Mouse (Mus musculus): ENCODE measurements around the gene C3. TPM values are rescaled to one million over a fixed set of nuclear protein-coding genes. Genes with fewer than 3 reads are reported as not detected.

Gene C3
- polyA plus RNA-seq, 1 experiment from 2014 or later = 0.03 TPM

DNA sequence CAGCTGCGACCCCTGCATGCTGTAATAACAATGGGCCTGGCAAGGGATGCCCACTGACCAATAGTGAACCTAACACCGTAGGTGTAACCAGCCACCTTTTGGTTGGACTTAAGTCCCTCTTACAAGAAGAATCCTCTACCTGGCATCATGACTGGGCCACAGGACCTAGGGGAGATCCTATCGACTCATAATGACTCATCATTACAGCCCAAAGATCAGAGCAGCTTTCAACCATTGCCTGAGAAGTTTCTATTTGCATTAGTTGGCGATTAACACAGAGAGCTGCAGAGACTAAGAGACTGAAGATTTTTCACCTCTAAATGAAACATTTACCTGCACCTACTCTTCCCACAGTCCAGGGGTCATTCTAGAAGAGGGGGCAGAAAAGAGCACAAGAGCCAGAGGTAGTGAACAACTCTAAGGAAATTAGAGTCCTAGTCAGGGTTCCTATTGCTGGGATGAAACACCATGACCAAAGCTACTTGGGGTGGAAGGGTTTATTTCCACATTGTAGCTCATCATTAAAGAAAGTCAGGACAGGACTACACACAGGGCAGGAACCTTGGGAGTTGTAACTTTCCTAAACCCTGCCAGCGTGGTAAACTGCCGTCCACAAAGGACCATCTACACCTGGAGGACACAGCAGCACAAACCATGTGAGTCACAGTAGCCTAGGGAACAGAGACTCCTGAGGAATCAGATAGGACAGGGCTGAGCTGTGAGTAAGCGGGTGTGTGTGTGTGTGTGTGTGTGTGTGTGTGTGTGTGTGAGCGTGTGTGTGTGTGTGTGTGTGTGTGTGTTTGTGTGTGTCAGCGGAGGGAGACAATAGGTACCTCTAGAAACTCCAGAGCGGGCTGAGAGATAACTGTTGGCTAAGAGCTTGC, 25.9 kb downstream of the C3 start:
- no peak for DNase-seq (ENCODE audit: low spot score)
- no peaks in the 10 kb centered on the region for H3K9me3 ChIP-seq (replicated peaks)
- H3K4me3 ChIP-seq = no peak overlapping the region
- 89% methylated on average over 9 of the region's 10 CpGs for WGBS
- H3K27me3 ChIP-seq (ENCODE audit: low read depth, poor library complexity, severe bottlenecking) = no peaks in the 10 kb centered on the region
- H3K27ac ChIP-seq = no peak overlapping the region
- no peaks in the 10 kb centered on the region for H3K4me1 ChIP-seq
- H3K36me3 ChIP-seq = no peaks in the 10 kb centered on the region

DNA sequence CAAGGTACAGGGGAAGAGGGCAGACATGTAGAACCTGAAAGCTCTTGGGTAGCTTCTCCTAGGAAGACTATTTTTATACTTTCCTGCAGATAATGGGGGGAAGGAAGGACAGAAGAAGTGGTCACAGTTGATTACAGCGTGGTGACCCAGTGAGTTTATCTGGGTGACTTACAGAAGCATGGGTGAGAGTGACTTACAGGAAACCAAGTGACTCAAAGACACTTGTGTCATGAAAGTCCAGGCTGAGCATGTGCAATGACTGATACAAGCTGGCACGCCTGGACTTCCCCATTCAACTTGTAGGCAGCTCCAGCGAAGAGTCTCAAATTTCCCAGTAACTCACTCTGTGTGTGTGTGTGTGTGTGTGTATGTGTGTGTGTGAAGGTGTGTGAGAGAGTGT, 29.7 kb downstream of the C3 start:
- no peaks in the 10 kb centered on the region for H3K36me3 ChIP-seq
- WGBS = 81% methylated on average over 3 of the region's 3 CpGs
- peaks cover 4% of the 10 kb centered on the region for H3K4me1 ChIP-seq
- no peak for DNase-seq (ENCODE audit: low spot score)
- no peaks in the 10 kb centered on the region for H3K9me3 ChIP-seq (replicated peaks)
- no peak overlapping the region for H3K4me3 ChIP-seq
- H3K27ac ChIP-seq = no peak overlapping the region
- no peaks in the 10 kb centered on the region for H3K27me3 ChIP-seq (ENCODE audit: low read depth, poor library complexity, severe bottlenecking)

DNA sequence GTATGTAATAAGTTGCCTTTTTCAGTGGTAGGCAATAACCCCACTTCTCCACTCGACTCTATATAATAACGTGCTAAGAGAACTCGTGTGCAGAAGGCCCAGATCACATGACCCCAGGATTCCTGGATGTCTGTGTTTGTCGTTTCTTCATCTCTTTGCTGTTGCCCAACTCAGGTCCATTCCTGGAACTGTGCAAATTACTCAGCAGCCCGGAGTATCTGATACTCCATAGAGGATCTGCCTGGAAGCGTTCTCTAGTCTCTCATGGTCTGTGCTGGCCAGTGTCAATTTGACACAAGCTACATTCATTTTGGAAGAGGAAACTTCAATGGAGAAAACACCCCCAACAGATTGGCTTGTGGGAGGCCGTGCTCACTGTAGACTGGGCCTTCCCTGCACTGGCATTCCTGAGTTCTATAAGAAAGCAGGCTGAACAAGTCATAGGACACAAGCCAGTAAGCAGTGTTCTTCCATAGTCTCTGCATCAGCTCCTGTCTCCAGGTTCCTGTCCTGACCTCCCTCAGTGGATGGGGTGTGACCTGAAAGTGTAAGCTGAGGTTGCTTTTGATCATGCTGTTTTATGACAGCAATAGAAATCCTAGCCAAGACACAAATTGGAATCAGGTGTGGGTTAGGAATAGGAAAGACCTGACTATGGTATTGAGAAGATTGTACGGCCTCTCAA, 32.5 kb downstream of the C3 start:
- Histone ChIP-seq H3K4me3 (no peak overlapping the region), H3K27ac (no peak overlapping the region), H3K9me3 (replicated peaks) (no peaks in the 10 kb centered on the region), H3K27me3 (ENCODE audit: low read depth, poor library complexity, severe bottlenecking) (no peaks in the 10 kb centered on the region), H3K36me3 (no peaks in the 10 kb centered on the region), H3K4me1 (peaks cover 4% of the 10 kb centered on the region)
- 82% methylated on average over 8 of the region's 8 CpGs for WGBS
- DNase-seq (ENCODE audit: low spot score) = no peak

DNA sequence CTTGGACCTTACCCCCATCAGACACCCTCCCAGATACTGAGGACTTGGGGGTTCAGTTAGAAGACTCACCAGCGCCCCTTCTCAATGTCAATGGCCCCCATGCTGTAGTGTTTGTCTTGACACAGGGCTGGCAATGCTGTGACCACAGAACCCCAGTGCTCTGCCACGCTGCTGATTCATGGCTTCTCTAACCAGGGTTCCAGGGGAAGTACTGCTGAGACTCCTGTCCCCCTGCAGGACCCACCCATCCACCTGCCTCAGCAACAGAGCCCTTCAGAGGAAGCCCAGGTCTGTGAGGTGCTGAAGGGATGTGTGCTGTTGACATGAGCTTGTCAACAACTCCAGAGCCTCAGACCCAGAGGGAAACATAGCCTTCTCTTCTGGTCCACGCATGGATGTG, 33.2 kb downstream of the C3 start:
- H3K27me3 ChIP-seq (ENCODE audit: low read depth, poor library complexity, severe bottlenecking) = no peaks in the 10 kb centered on the region
- no peak overlapping the region for H3K27ac ChIP-seq
- no peak overlapping the region for H3K4me3 ChIP-seq
- DNase-seq (ENCODE audit: low spot score) = no peak
- 89% methylated on average over 3 of the region's 3 CpGs for WGBS
- H3K4me1 ChIP-seq = peaks cover 4% of the 10 kb centered on the region
- H3K9me3 ChIP-seq (replicated peaks) = no peaks in the 10 kb centered on the region
- no peaks in the 10 kb centered on the region for H3K36me3 ChIP-seq

DNA sequence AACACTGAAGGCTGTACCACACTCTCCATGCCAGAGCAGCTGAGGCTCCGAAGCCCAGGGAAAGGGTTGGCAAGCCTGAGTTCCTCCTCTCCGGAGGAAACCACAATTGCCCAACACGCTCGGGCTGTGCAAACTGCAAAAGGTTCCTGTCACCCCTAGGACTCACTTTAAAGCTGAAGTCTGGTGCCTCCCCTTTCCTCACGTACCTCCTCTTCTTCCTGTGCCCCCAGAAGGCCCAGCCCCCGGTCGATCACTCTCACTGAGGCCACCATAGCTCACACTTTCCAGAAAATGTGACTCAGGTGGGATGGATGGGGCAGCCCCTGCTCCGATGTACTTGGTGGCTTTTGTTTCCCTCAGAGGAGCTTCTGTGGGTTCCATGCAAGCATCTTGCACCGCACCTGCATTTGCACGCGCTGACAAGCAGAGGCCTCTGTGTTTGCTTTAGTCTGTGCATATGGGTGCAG, 33.9 kb downstream of the C3 start, which contains the start of gene Tnfsf14:
TSS of gene Tnfsf14 (minus strand) at position 137 of the 467 bp plus-strand sequence.
- Histone ChIP-seq H3K27me3 (ENCODE audit: low read depth, poor library complexity, severe bottlenecking) (no peaks in the 10 kb centered on the region), H3K27ac (no peak within 1 kb of the TSS), H3K4me1 (peaks cover 4% of the 10 kb centered on the region), H3K9me3 (replicated peaks) (no peaks in the 10 kb centered on the region), H3K4me3 (no peak within 1 kb of the TSS), H3K36me3 (no peaks in the 10 kb centered on the region)
- WGBS = 86% methylated on average over 11 of the region's 11 CpGs
- DNase-seq (ENCODE audit: low spot score) = no peak

DNA sequence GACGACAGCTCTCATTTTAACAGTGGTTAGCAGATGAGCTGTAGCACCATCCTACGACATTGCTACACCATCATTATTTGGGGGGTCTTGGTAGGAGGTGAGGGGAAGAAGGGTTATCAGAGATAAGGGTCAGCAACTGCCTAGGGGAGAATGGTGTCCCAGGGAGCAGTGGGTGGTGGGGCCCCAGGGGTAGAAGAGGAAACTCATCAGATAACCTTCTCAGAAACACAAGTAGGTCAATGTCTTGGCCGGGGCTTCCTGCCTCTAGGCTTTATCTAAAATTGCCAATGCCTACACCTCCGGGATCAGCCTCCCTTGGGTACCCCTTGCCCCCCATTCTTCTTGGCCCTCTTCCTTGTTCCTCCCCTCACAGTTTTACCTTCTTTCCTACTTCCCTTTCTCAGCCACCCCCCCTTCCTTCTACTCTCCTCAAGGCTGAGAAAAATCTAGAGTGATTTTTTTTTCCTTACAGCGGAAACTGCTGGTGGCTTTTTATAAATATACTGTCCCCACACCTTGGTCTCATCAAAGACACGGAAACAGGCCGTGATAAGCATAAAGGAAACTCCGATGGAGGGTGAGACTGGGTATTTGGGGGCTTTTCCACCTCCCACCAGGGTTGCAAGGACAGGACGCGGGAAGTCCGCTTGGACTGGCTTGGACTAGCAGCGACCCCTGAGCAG, 39.3 kb downstream of the C3 start:
- Histone ChIP-seq H3K36me3 (no peaks in the 10 kb centered on the region), H3K4me3 (no peak overlapping the region), H3K9me3 (replicated peaks) (no peaks in the 10 kb centered on the region), H3K4me1 (no peaks in the 10 kb centered on the region), H3K27ac (no peak overlapping the region), H3K27me3 (ENCODE audit: low read depth, poor library complexity, severe bottlenecking) (no peaks in the 10 kb centered on the region)
- WGBS = 82% methylated on average over 12 of the region's 12 CpGs
- no peak for DNase-seq (ENCODE audit: low spot score)

DNA sequence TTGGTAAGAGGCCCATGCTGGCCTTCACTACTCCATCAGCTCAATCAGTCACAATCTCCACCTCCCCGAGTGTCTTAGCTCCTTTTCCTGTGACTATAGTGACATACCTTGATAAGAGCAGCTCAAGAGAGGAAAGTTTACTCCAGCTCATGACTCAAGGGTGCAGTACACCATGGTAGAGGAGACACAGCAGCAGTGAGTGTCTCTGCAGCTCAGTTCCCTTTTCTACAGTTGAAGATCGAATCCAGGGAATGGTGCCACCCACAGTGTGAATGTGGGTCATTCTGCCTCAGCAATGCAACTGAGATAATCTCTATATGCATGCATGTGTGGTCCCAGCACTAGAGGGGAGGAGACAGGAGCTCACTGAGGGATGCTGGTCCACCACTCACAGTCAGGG, 42.3 kb downstream of the C3 start:
- no peaks in the 10 kb centered on the region for H3K36me3 ChIP-seq
- H3K27me3 ChIP-seq (ENCODE audit: low read depth, poor library complexity, severe bottlenecking) = no peaks in the 10 kb centered on the region
- no peaks in the 10 kb centered on the region for H3K9me3 ChIP-seq (replicated peaks)
- no peaks in the 10 kb centered on the region for H3K4me1 ChIP-seq
- 76% methylated on average over 2 of the region's 2 CpGs for WGBS
- H3K4me3 ChIP-seq = no peak overlapping the region
- DNase-seq (ENCODE audit: low spot score) = no peak
- no peak overlapping the region for H3K27ac ChIP-seq

DNA sequence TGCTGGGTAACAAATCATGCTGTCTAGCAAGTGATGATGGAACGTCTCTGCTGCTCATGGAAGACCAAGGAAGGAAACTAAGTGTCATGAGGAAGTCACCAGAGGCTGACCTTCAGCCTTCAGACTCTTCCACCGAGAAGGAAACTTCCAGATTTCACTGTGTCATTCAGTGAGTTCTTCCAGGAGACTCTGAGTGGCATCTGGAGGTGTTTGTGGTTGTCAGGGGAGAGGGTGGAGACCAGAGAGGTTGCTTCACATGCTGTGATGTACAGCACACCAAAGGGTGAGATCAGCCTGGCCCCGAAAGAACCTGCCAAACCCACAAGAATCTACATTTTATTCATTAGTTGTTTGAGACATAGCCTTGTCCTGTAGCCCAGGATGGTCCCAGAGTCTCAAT, 45.1 kb downstream of the C3 start:
- Histone ChIP-seq H3K4me1 (no peaks in the 10 kb centered on the region), H3K4me3 (no peak overlapping the region), H3K27ac (no peak overlapping the region), H3K36me3 (no peaks in the 10 kb centered on the region), H3K27me3 (ENCODE audit: low read depth, poor library complexity, severe bottlenecking) (no peaks in the 10 kb centered on the region), H3K9me3 (replicated peaks) (no peaks in the 10 kb centered on the region)
- WGBS = 75% methylated on average over 3 of the region's 3 CpGs
- no peak for DNase-seq (ENCODE audit: low spot score)

DNA sequence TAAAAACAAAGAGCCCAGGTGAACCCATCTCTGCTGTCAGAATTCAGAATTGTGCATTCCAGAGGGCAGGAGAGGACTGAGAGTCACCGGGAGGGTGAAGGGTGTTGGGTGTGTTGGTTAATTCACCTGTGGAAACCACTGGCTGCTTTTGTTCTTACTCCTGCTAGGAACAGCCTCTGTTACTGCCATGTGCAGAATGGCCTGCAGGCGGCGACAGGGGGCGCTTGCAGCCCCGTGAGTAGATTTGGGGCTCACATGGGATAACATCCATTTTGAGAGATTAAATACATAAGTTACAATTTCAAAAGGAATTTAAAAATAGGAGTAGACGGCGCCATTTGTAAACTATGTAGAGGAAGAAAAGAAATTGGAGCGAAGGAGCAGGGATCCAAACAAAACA, 47.6 kb downstream of the C3 start:
- H3K9me3 ChIP-seq (replicated peaks) = no peaks in the 10 kb centered on the region
- H3K27me3 ChIP-seq (ENCODE audit: low read depth, poor library complexity, severe bottlenecking) = no peaks in the 10 kb centered on the region
- no peak overlapping the region for H3K27ac ChIP-seq
- H3K4me1 ChIP-seq = no peaks in the 10 kb centered on the region
- H3K36me3 ChIP-seq = no peaks in the 10 kb centered on the region
- no peak for DNase-seq (ENCODE audit: low spot score)
- WGBS = 36% methylated on average over 8 of the region's 8 CpGs
- H3K4me3 ChIP-seq = no peak overlapping the region

DNA sequence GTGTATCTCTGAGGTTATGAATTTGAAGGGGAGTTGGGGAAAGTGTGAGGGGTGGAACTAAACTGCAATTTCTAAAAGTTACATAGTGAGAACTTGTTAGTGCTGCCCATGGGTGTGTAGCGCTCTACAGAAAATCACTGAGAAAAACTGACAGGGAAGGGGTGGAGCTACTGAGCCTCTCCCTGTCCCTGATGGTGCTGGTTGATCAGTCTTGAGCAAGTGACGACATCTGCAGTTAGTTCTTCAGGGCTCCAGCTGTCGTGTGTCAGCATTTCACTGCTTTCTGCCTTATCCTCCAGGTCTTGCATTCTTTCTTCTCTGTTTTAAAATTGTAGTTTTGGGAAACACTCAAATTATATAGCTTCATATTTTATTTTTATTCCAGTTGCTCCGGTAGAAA, 54.6 kb downstream of the C3 start:
- WGBS = 72% methylated on average over 4 of the region's 4 CpGs
- Histone ChIP-seq H3K27ac (no peak overlapping the region), H3K36me3 (no peaks in the 10 kb centered on the region), H3K27me3 (ENCODE audit: low read depth, poor library complexity, severe bottlenecking) (no peaks in the 10 kb centered on the region), H3K9me3 (replicated peaks) (no peaks in the 10 kb centered on the region), H3K4me3 (no peak overlapping the region), H3K4me1 (no peaks in the 10 kb centered on the region)
- no peak for DNase-seq (ENCODE audit: low spot score)

DNA sequence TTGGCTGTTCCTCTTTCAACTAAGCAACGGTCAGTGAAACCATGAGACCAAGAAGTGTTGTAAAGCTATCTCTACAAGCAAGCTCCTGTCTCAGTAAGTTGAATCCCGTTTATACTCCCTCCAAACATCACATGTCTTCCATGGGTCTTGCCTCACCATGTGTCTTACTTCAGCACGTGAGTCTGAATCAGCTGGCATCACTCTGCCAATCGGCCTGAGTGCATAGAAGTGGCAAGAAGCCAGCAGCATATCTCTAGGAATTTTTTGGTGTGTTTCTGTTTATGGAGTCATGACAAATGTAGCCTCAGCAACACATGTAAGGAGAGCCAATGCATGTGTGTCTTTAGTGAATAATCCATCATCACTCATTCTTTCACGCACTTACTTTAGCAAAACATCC, 55.6 kb downstream of the C3 start:
- Histone ChIP-seq H3K9me3 (replicated peaks) (no peaks in the 10 kb centered on the region), H3K36me3 (no peaks in the 10 kb centered on the region), H3K27me3 (ENCODE audit: low read depth, poor library complexity, severe bottlenecking) (no peaks in the 10 kb centered on the region), H3K4me1 (no peaks in the 10 kb centered on the region), H3K4me3 (no peak overlapping the region), H3K27ac (no peak overlapping the region)
- 87% methylated on average over 5 of the region's 5 CpGs for WGBS
- DNase-seq (ENCODE audit: low spot score) = no peak

DNA sequence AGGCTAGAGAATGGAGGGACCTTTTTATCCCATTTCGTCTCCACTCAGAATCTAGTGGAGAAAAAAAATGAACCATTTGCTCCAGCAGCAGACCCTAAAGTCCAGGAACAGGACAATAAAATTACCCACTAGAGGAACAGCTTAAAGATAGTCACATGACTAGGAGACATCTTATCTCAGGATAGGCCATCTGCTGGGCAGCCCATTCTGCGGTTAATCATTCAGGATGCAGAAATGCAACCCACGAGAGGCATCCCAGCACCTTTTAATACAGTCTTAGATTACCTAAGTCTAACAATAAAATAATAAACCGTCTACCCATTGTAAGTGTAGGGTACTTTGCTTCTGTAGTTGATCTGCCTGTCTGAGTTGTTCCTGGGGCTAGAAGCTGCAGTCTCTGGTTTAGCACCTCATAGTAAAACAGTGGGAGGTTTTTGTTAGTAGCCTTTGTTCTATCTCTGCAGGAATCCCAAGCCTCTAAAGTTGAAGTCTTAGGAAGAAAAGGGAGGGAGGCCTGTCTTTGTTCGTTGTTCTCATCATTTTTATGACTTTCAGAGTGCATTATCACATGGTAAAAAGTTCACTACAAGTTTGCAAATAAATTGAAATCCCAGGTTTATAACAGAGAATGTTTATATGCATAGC, 57.2 kb downstream of the C3 start:
- no peak overlapping the region for H3K4me3 ChIP-seq
- peaks cover 4% of the 10 kb centered on the region for H3K4me1 ChIP-seq
- H3K9me3 ChIP-seq (replicated peaks) = no peaks in the 10 kb centered on the region
- no peak for DNase-seq (ENCODE audit: low spot score)
- no peak overlapping the region for H3K27ac ChIP-seq
- WGBS = 51% methylated on average over 5 of the region's 5 CpGs
- no peaks in the 10 kb centered on the region for H3K36me3 ChIP-seq
- H3K27me3 ChIP-seq (ENCODE audit: low read depth, poor library complexity, severe bottlenecking) = no peaks in the 10 kb centered on the region
